Mouse (Mus musculus) layer of hippocampus, adult 2 months (tissue): ENCODE measurements around the gene Prkar1b. TPM values are rescaled to one million over a fixed set of nuclear protein-coding genes. Genes with fewer than 3 reads are reported as not detected.

Source experiments
- DNase-seq, 2 experiments: peaks; one replicate each; pipeline ENCODE4 v3.0.0; 2022; ENCODE audit warnings: low spot score in 2 of 2
- H3K27ac ChIP-seq: fragments of 200-600 bp; 2 replicates; pipeline ENCODE4 v1.8.1; 2022
- H3K4me3 ChIP-seq: fragments of 200-600 bp; 2 replicates; pipeline ENCODE4 v1.8.1; 2022; ENCODE audit warnings: mild to moderate bottlenecking
- CTCF ChIP-seq: fragments of 200-600 bp; conservative IDR thresholded peaks from 2 replicates; pipeline ENCODE4 v1.8.1; 2022; ENCODE audit warnings: antibody characterized with exemption, mild to moderate bottlenecking, moderate library complexity
- total RNA-seq, 2 experiments: library from RNA; stranded (reverse); gene quantifications; 2 replicates each; pipeline ENCODE4 v1.2.3; 2021

The Prkar1b gene
- total RNA-seq, 2 experiments from 2014 or later = 393 to 425 TPM

GRCm38 (mm10) chr5:139020595-139020994 is 129.2 kb downstream of the Prkar1b start:
- H3K27ac ChIP-seq = no peak overlapping the region
- no peak for TF ChIP-seq CTCF

DNA sequence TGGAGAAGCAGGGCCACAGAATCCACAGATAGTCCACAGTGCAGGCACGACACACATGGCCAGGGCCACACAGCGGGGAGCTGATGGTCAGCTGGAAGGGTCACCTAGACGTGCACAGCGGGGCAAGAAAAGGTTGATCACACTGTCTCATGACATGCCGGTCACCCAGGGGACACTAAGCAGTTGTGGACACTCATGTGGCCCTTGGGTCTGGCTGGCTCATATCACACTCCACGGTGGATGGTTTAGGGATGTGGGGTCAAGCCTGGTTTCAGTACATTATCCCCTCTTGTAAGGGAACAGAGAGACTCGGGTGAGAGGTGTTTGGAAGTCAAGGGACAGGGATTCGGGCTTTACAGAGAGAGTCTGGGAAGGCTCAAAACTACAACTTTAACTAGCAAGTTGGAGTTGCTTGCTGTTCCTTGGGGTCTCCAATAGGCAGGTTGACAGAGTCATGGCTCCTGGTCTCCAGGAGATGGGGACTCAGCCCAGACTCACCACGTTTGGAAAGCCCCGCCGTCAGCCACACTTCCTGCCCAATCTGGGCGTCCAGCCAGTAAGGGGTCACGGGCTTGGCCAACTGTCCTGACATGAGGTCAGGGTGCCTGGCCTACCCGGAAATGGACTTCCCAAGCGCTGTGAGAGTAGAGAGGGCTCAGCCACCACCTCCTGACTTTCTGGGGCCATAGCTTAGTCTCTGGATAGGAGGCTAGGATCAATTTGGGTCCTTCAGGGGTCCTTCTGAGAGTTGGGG is 132.3 kb downstream of the Prkar1b start:
- no peak overlapping the region for H3K27ac ChIP-seq
- no peak for DNase-seq
- no peak; the same call in 1 of the 2 replicates for TF ChIP-seq CTCF
- no peak overlapping the region for H3K4me3 ChIP-seq

More at GRCm38 (mm10) chr5:139020595-139020994, 129.2 kb downstream of the Prkar1b start:
- no peak overlapping the region for H3K4me3 ChIP-seq
- DNase-seq = no peak

DNA sequence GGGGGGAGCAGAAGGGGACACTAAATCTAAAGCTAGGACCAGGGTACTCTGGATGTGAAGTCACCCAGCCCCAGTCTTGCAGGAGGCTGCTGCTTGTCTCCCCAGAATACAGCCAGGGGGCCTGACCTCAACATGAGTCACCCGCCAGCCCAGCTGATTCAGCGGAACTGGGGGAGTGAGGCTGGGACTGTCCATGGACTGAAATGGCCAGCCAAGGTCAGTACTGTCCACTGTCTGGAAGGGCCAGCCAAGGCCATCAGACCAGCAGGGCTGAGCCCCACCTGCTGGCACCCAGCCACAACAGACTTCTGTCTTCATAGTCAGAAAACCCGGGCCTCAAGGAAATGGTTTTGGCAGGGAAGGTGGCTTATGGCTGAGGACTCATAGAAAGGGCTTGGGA is 134.7 kb downstream of the Prkar1b start:
- no peak overlapping the region for H3K27ac ChIP-seq
- no peak for DNase-seq
- H3K4me3 ChIP-seq = no peak overlapping the region
- TF ChIP-seq CTCF = no peak

GRCm38 (mm10) chr5:139010649-139011048 is 139.2 kb downstream of the Prkar1b start:
- TF ChIP-seq CTCF = no peak
- Histone ChIP-seq H3K4me3 (no peak overlapping the region), H3K27ac (no peak overlapping the region)
- no peak for DNase-seq

- Histone ChIP-seq H3K27ac (no peak overlapping the region), H3K4me3 (no peak overlapping the region)
- TF ChIP-seq CTCF = peak; percentile 72
- DNase-seq = no peak
Measured at GRCm38 (mm10) chr5:139007141-139007775, 142.5 kb downstream of the Prkar1b start.

- Histone ChIP-seq H3K27ac (no peak overlapping the region), H3K4me3 (no peak overlapping the region)
- no peak for TF ChIP-seq CTCF
- no peak for DNase-seq
Measured at GRCm38 (mm10) chr5:139004588-139004987, 145.2 kb downstream of the Prkar1b start.

GRCm38 (mm10) chr5:138999716-139000115 is 150.1 kb downstream of the Prkar1b start:
- no peak overlapping the region for H3K4me3 ChIP-seq
- no peak for TF ChIP-seq CTCF
- H3K27ac ChIP-seq = no peak overlapping the region
- DNase-seq = no peak

DNA sequence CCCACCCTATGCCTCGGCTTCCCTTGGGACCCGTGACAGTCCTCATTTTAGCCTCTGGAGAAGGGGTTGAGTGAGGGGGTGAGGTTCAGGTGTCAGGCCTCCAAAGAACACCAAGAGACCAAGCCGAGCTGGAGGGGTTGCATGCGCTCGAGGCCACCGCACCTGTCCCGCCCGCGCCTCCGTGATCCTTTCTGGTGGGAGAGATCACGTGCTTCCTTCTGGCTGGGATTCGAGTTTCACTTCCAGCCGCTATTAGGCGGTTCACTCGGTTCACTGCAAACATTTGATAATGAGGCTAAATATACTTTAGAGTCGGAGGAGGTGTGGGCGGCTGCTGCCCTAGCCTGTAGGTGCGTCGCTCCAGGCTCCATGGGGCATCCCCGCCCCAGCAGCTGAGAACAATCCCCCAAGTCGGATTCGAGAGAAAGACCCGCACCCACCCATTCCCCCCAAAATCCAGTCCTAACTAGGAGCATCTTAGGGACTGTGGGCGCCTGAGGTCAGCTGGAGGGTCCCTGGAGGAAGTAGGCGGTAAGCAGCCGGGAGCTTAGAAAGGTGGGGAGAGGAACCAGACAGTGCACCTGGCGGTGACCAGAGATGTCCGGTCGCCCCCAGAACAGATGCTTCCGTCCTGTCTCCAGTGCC is 151.7 kb downstream of the Prkar1b start:
- H3K27ac ChIP-seq = peak overlapping the region; percentile 88; the same call in 1 of the 2 replicates
- peak overlapping the region; percentile 76 for H3K4me3 ChIP-seq
- no peak for TF ChIP-seq CTCF
- peak in 1 of 2 experiments; percentile 35 for DNase-seq

GRCm38 (mm10) chr5:138997171-138997788 is 152.5 kb downstream of the Prkar1b start, which contains the start of gene Pdgfa:
Gene Pdgfa, minus strand, starts transcription at chr5:138997370.
- Histone ChIP-seq H3K4me3 (peak within 1 kb of the TSS; percentile 76), H3K27ac (peak within 1 kb of the TSS; percentile 88)
- DNase-seq = peak; percentile 54 to 58
- no peak for TF ChIP-seq CTCF

GRCm38 (mm10) chr5:138996322-138997073 is 153.3 kb downstream of the Prkar1b start:
- Histone ChIP-seq H3K27ac (peak overlapping the region; percentile 88), H3K4me3 (peak overlapping the region; percentile 76)
- TF ChIP-seq CTCF = peak; percentile 70
- peak in 1 of 2 experiments; percentile 29 for DNase-seq

- Histone ChIP-seq H3K27ac (peak overlapping the region; percentile 88), H3K4me3 (peak overlapping the region; percentile 76)
- DNase-seq = peak; percentile 43 to 47
- TF ChIP-seq CTCF = no peak
Measured at GRCm38 (mm10) chr5:138995721-138996311, 154.0 kb downstream of the Prkar1b start.
